Mouse (Mus musculus) olfactory bulb, adult 2 months (tissue): ENCODE results near the gene Ndufaf5.
"Not testable (repeated sequence)": the region's sequence is repeated elsewhere in the genome, so short reads cannot be mapped to it uniquely, and the experiment has no call there.

ENCODE experiments used
- CTCF ChIP-seq: fragments of 200-500 bp; IDR thresholded peaks from 2 replicates; pipeline ENCODE4 v1.5.1; 2012; ENCODE audit warnings: low read depth, mild to moderate bottlenecking, low read length, moderate library complexity; ENCODE audit not compliant: insufficient read depth
- POLR2A ChIP-seq: fragments of 200-500 bp; IDR thresholded peaks from 2 replicates; pipeline ENCODE4 v1.6.1; 2012; ENCODE audit warnings: mild to moderate bottlenecking, low read depth, low read length, moderate library complexity; ENCODE audit not compliant: insufficient read depth

DNA sequence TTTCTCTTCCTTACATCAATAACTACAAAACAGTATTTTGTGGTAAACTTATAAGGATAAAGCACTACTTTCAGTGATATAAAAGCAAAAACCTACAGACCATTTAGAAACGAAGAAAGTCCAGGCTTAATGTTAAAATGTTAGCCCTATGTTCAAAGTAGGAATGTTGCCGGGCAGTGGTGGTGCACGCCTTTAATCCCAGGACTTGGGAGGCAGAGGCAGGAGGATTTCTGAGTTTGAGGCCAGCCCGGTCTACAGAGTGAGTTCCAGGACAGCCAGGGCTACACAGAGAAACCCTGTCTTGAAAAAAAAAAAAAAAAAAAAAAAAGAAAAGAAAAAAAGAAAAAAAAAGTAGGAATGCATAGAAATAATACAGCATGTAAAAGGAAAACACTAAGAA is 18.7 kb upstream of the Ndufaf5 start, which contains the start of gene Gm17374:
- not testable (repeated sequence) for TF ChIP-seq POLR2A, CTCF
